Mouse (Mus musculus): ENCODE measurements around the gene Fbf1.
"Not testable (repeated sequence)": the region's sequence is repeated elsewhere in the genome, so short reads cannot be mapped to it uniquely, and the experiment has no call there.

The Fbf1 gene

DNA sequence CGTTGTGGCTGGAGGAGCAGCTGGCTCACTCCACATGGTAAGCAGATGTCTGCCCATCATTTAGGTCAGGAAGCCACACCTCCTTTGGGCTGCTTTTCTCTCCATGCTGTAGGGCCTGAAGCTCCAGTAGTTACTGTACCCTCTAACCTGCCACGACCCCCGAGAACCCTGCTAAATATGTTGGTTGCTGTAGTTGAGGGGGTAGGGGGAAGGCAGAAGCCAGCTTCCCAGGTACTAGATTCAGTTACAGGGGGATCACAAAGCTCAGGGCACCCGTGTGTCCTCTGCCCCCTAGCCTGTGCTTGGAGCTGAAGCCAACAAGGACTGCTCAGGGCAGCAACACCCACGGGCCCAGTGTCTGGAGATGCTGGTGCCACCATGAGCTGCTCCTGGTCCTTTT, 34.5 kb downstream of the Fbf1 start:
- DNase-seq (ENCODE audit: low read depth, low spot score): no peak

DNA sequence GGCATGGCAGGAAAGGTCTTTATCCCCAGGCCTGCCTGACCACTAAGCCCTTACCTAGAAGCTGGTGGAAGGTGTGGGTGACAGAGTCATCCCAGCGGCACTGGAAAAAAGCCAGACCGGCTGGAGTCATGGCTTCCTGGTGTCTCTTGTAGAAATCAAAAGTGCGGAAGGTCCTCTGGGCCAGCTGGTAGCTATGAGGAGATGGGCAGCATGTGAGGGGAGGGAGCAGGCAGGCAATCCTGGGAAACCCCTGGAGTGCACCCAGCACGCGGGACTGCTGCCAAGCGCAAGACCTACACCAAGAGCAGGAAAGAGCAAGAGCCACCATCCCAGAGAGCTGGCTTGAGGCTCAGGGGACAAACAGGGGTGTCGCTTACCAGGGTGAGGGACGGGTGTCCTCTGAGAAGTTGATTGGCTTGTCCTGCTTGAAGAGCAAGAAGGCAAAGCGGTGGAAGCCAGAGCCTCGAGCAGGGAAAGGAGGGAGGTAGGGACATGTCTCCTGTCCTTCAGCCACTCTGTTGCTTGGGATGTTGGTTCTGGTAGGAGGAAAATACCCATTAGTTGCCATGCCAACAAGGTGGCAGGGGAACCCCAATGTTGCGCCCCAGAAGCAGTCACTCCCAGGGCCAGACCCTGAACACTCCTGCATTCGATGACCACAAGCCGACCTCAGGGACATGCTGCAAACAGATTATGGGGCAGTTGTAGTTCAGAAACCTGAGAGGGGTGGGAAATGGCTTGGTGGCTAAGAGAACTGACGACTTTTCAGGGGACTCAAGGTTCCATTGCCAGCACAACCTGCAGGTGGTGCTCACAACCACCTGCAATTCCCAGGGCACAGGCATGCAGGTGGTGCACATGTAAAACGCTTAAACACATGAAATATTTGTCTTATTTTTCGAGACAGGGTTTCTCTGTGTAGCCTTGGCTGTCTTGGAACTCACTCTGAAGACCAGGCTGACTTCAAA, 35.3 kb downstream of the Fbf1 start:
- DNase-seq (ENCODE audit: low read depth, low spot score): peak; percentile 49

DNA sequence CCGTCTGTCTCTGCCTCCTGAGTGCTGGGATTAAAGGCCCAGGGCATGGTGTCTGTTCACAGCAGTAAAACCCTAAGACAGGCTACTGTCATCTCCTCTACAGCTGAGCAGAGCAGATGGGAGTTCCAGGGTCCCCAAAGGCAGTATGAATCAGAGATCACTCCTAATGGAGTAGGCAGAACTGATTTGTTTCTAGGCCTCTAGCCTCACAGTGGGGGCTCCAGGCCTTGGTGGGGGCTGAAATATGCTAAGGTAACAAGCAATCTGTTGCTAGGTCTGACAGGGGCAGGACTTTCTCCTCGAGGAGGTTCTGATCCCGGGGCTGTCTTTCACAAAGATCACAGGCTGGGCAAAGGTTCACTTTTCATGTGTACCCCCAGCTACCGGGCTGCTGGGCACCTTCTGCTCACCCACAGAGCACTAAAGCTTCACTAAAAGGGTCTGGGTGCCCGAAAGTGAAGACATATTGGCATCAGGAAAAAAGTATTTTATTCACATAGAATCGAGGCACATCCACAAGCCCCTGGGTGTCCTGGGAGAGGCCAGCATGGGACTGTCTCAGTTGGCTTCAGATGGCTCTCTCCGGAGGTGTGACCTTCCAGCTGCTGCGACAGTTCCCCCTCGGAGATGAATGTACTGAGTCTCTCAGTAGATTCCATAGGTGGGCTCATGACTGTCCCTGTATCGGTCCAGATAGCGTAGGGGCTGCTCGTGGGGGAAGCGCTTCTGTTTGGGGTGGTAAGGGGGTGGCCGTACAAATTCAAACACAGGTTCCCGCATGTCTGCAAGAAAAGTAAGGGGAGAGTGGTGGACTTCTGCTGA, 36.4 kb downstream of the Fbf1 start:
- no peak for DNase-seq (ENCODE audit: low read depth, low spot score)

DNA sequence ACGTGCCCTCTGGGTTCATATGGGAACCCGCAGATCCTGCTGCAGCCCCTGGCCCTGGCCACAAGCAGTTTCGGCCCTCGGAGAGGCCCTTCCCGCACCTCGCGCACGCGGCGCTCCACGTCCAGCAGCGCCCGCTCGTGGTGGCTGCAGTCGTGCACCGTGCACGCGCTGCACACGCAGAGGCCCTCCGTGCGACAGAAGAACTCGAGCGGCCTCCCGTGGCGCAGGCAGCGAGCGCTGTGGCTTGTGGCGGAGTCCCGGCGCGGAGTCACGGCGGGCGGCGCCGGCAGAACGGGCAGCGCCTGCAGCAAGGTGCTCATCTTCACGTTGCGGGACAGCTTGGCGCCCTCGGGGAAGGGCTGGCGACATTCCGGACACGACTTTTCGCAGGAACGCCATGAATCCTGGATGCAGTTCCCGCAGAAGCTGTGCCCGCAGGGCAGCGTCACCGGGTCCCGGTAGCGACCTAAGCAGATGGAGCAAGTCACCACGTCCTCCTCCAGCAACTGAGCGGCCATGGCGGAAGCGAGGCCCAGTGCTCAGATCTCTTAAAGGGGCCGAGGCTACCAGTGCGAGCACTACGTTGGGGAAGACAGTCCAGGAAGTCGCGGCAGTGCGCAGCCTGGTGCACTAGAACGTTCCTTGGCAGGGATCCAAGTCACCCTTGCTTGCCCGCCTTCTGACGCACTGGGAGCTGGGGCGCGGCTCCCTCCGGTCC, 37.3 kb downstream of the Fbf1 start, which contains the start of gene Trim65:
Gene Trim65 (minus strand): TSS at position 641 of the 718 bp plus-strand sequence.
- DNase-seq (ENCODE audit: low read depth, low spot score): peak; percentile 95

DNA sequence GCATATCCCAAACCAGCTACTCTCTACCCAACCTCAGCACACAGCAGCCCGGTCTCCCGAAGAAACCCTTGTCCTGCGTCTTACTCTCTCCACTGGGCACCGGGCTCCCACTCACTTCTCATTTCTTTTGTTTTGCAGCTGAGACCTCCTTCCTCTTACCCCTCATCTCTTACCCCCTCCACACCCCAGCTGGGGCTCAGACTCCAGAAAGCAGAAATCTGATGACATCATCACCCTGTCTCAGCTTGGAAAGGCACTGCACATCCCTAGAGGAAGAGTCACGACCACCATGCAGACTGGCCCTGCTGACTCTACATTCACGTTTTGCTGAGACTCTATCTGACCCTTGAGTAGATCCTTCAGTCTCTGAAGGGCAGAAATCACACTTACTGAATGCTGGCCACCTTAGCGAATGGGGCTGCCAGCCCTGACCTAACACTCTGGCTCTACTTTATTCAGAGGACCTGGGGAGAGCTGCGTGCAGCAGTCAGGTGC, 37.9 kb downstream of the Fbf1 start:
- no peak for DNase-seq (ENCODE audit: low read depth, low spot score)

DNA sequence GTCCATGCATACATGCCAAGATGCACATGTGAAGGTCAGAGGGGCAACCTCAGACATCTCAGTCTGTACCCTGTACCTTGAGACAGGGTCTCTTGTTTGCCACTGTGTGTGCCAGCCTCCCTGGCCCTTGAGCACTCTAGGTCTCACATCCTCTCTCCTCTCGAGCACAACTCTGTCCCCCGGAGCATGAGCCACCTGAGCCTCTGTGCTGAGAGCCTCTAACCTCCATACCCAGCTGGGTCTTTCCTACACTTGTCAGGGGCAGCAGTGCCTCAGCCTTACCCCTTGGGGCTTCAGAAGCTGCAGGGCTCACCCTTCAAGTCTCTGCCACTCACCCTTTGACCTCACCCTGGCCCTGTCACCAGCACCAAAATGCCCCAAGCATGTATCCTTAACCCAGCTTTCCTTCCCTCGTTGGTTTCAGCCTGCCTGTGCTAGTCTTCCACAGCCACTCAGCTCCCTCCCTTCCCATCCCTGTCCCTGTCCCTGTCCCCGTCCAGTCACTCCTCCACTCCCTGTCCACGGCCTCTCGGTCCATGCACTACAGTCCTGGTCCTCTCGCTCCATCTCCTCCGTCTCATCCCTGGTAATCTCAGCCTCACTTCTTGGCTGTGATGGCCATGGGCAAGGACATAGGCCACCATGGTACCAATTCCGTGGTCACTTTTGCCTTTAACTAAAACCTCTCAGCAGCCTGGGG, 38.7 kb downstream of the Fbf1 start:
- no peak for DNase-seq (ENCODE audit: low read depth, low spot score)

DNA sequence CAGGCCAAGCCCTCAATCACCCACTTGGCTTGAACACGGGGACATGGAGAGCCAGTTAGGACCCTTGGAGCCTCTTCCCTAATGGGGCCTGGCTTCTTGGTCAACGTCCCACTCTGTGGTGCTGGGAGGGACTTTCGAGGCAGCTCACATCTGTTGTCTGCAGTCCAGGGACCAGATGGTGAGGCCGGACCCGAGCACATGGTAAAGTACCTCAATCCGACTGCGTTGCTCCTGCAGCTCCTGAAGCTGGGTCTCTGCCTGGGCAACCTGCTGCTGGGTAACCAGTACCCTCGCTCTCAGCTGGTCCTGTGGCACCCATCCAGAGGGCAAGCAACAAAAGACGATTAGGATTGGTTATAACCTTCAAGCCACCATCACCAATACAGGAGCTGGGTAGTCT, 40.0 kb downstream of the Fbf1 start:
- no peak for DNase-seq (ENCODE audit: low read depth, low spot score)

DNA sequence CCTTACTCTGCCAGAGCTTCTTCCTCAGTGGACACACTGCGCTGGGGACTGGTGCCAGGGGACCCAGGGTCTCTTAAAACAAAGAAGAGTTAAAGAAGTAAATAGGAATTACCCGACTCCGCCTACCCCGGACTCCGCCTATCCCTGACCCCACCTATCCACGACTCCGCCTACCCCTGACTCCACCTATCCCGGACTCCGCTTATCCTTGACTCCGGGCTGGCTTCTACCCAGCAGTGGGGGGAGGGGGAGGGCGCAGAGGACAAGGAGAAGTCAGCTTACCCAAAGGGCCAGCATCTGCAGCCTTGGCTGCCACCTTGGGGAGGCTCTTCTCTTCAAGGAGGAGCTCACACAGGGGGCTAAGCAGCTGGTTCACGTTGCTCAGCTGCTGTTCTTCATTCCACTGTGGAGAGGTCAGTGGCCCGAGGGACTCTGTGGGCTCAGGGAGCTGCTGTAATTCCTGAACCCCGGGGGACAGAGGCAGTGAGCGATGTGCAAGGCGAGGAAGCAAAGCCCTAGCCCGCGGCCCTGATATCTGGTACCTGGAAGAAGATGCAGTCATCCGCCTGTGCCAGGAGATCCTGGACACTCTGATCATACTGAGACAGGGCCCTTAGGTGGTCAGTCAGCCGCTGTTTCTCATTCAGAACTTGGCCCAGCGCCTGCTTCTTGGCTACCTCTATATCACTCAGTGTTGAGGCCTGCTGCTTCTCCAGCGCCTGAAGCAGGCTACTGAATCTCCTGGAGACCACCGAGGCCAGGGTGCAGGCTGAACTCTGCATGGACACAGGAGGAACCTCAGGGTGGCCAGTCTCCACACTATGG, 40.6 kb downstream of the Fbf1 start, which contains the start of gene Trim47:
Gene Trim47 (minus strand): TSS at position 55 of the 825 bp plus-strand sequence.
- DNase-seq (ENCODE audit: low read depth, low spot score): no peak

DNA sequence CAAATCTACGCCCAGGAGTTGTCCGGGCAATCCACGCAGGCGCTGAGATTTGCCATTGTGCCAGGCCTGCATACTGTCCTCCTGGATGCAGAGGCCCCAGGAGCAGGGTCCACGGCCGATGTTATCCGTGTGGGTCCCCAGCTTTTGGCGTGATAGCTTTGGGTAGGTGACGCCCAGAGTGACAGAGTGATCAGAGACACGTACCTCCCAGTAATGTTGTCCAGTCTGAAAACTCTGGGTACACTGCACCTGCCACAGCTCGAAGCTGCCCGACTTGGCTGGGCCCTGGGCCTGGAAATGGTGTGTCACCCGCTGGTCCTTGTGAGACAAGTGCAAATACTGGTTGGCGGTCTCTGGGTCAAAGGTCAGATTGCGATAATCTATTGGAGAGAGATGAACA, 41.7 kb downstream of the Fbf1 start:
- DNase-seq (ENCODE audit: low read depth, low spot score): no peak

DNA sequence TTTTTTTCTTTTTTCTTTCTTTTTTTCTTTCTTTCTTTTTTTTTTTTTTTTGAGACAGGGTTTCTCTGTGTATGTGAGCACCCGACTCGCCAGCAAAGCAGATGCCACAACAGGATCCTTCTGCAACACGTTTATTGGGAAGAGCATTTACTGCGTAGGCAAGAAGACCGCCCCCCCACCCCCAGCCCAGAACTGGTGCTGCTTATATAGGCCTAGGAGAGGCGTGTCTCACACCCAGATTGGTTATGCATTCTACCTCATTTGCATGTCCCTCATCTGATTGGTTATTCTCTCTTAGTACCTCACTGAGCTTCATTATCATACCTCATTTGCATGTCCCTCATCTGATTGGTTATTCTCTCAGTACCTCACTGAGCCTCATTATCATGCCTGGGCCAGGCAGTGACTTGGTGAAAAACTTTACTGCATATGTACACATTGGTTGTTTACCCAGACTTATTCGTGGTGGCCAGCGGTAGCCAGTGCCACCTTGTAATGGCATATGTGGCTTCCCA, 46.2 kb downstream of the Fbf1 start:
- DNase-seq (ENCODE audit: low read depth, low spot score): not testable (repeated sequence)

DNA sequence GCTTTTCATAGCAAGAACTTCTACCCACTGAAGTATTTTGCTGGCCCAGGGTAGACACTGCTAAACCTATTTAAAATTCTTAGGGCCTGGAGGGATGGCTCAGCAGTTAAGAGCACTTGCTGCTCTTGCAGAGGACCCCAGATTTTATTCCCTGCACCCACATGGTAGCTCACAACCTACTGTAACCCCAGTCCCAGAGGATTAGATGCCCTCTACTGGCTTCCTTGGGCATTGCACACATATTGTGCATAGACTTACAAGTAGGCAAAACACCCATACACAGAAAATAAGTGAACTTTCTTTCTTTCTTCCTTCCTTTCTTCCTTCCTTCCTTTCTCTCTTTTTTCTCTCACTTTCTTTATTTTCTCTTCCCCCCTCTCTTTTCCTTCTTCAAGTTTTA, 50.1 kb downstream of the Fbf1 start:
- no peak for DNase-seq (ENCODE audit: low read depth, low spot score)

DNA sequence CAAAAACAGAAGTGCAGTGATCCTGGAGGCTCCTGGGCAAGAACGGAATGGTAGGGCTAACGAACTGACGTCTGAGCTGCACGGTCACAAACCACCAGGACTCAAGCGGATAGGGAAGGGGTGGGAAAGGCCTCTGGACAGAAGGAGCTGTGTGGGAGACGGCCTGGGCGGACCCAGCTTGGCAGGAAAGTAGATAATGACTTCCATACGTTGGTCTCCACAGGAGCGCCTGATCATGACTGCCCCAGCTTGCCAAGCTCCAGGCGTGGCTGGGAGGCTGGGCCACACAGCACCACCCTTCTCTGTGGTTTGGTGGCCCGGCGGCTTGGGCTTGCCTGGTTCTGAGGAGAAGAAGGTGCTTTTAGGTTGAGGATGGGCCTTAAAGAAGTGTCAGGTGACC, 50.7 kb downstream of the Fbf1 start:
- no peak for DNase-seq (ENCODE audit: low read depth, low spot score)

DNA sequence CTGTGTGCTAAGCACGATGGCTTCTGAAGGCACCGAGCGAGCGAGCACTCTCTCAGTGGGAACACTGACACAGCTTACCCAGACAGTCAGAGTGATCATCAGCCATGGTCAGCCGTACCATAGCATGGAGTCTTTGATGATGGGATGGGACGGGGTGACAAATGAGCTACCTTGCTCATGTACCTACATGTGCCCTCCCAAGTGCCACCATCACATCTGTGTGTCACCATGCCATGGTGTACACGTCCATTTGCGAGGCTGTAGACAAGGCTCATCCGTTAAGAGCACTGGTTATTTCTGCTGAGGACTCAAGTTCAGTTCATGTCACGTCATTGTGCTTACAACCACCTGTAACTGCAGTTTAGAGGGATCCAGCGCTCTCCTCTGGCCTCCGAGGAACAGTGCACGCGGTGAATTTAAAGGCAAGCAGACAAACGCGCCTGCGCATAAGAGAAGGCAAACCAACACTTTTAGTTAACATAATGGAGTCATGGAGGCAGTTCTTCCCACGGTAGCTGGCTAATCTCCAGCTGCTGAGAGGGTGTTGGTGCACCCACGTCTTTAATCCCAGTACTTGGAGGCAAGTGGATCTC, 56.3 kb downstream of the Fbf1 start:
- DNase-seq (ENCODE audit: low read depth, low spot score): no peak

DNA sequence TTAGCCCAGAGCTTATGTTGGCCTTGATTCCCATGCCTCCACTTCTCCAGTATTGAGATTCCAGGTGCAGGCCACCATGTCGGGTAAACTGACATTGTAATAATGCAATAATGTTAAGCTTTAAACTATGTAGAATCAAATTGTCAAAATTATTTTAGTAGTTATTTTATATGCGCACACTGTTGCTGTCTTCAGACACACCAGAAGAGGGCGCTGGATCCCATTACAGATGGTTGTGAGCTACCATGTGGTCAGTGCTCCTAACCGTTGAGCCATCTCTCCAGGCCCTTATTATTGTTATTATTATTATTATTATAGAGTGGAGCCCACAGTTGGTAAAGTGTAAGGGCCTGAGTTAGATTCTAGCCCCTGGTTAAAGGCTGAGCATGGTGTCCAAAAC, 56.9 kb downstream of the Fbf1 start:
- no peak for DNase-seq (ENCODE audit: low read depth, low spot score)

DNA sequence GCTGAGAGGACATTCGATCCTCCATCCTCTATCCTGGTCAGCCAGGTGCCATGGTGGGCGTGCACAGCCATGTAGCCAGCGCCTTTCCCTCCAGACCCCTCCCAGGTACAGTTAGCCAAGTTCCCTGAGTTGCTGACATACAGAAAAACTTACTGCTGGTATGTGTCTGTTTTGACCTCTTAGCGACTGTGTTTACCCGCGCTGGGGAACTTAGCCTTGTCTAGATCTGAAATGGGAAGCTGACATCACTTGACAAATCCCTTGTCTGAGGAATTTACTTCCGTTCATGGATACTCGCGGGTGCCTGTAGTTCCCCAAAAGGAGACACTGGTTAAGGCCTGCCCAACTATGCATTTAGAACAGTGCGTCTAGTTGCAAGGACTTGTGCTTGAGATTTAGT, 57.4 kb downstream of the Fbf1 start:
- DNase-seq (ENCODE audit: low read depth, low spot score): no peak

DNA sequence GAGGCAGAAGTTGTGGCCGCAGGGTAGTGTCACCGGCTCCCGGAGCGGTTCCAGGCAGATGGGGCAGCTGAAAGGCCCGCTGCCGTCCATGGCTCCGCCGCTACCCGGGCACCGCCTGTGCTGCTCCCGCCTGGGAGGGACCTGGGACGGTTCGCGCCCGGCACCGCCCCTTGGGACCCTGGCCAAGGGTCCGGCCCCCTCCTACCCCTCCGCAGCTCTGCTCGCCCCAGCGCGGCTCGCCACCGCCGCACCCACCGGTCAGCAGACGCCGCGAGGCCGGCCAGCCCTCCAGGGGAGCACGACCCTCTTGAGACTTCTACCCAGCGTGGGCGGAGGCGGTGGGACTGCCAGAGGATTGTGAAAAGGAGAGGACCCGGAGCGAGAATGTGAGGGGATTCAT, 57.8 kb downstream of the Fbf1 start:
- DNase-seq (ENCODE audit: low read depth, low spot score): no peak

DNA sequence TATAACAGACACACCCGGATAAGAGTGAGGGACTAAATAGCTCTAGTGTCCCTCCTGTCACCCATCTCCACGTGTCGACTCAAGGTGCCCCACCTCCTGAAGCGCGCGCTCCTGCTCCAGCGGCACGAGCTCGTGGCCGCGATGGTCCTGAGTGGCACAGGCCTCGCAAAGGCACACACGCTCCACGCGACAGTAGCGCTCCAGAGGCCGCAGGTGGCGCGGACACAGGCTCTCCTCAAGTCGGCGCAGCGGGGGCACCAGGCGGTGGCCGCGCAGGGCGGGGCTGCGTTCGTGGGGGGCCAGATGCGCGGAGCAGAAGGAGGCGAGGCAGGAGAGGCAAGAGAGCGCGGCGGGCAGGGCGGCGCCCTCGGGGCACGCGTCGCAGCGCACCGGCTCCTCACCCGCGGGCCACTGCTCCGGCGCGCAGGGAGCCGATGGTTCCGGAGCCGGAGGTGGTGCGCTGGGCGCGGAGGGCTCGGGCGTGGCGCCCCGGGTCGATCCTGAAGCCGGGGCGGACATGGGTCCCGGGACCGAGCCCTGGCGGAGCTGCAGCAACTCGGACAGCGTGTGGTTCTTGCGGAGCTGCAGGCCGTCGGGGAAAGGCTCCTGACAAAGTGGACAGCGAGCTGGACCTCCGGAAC, 58.4 kb downstream of the Fbf1 start:
- peak; percentile 31 for DNase-seq (ENCODE audit: low read depth, low spot score)

DNA sequence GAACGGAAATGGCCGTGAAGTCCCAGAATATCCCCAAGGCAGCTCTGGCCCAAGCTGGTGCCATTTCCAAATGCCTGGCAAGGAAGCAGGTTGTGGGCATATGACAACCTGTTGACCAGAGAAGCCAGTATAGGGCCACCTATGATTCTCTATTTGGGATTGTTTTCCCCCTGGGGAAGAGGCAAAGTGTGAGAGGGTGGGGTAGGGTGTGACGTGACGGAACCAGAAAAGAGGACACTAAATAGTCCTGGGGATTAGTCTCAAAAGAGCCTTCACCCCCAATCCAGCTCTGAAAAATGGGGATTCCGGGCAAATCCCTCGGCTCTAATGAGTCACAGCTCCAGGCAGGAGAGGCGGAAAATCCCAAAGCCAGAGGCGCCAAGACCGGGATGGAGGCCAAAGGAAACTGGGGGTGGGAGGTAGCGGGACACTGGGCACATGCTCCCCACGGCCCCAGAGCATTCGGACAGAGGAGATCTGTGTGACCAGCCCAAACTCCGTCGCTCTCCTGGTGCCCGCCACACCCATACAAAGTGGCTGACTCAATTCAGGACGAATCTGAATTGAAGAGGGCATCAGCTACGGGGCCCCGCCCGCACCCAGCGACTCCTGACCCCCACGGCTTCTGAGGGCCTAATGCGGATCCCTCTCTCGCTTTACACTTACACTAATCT, 59.4 kb downstream of the Fbf1 start:
- no peak for DNase-seq (ENCODE audit: low read depth, low spot score)
